Mouse (Mus musculus) testis, adult 2 months (tissue): ENCODE measurements around the gene Dhtkd1.

ENCODE experiments used
- CTCF ChIP-seq: fragments of 200-500 bp; IDR thresholded peaks from 2 replicates; pipeline ENCODE4 v1.5.1; 2012; ENCODE audit warnings: low read depth, mild to moderate bottlenecking, inconsistent platforms, low read length, moderate library complexity; ENCODE audit not compliant: control insufficient read depth, insufficient read depth, insufficient replicate concordance
- POLR2A ChIP-seq: fragments of 200-500 bp; IDR thresholded peaks from 2 replicates; pipeline ENCODE4 v1.6.1; 2012; ENCODE audit warnings: low read depth, mild to moderate bottlenecking, inconsistent platforms, low read length, moderate library complexity; ENCODE audit not compliant: control insufficient read depth

GRCm38 (mm10) chr2:5931938-5932337 is 10.7 kb downstream of the Dhtkd1 start:
- TF ChIP-seq CTCF (no peak), POLR2A (no peak)
